16 mouse cellular contexts compared by ENCODE assay signal in the genomic region with DNA sequence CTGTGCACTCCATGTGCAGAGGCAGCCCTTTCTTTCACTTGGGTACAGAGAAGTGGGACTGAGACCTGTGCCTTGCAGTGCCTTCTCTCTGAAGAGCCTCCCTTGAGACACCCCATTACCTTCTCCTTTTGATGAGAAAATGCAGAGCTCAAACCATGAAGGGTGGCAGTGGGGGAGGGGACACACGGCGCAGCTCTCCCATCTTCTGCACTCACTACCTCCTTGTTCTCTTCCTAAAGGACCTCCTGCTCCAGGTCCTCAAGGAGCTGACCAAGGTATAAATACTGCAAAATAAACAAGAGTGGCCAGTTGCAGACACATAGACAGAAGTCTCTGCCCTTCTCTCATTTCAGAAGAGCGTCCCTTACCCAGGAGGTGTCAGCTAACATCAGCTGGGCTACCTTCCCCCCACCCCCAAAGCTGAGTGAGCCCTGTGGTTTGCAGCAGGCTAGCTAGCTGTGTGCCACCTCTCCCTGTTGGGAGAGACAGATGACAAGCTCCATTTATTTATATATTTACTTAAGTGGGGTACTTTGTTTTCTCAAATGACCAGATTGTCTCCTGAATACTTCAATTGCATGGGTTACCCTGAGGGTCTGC.
DNase-seq lines count a peak whose midpoint lies in the region; TF ChIP-seq lines count a peak whose summit lies in the region.
"Had no signal": no experiment of that assay in that cellular context is flagged by ENCODE, and none has a peak within 500 bp of the region (broad histone marks: within the 10 kb centered on the region; RNA-seq: fewer than 3 reads in every experiment).

No protein-coding gene starts in this region.

- 34% methylated on average over 3 of the region's 3 CpGs for WGBS in spleen, adult 2 months

- intact Hi-C loops in gastrocnemius, postnatal 36 days (cut with DNase I), result loop anchor here (5.0 kb wide), 1 partner anchor 41 kb away; no protein-coding TSS in a partner anchor

- DNase-seq in gastrocnemius, adult 8-10 months (ENCODE audit: low spot score in 2 of 2), result peak; percentile 43 to 57
- no peak for DNase-seq in gastrocnemius, postnatal 36 days
- peak in 1 of 2 experiments; percentile 21 for DNase-seq in spleen, adult 2 months (ENCODE audit: low read depth in 1 of 2, low spot score in 2 of 2)
- no peak for DNase-seq in spleen, adult 12 weeks (ENCODE audit: low spot score)
- peak; percentile 90 for DNase-seq in skeletal muscle tissue, adult 2 months (ENCODE audit: low read depth, low spot score)
- DNase-seq in thymus, postnatal 36 days, result peak; percentile 35 to 49
- no peak for DNase-seq in ovary, adult 18-20 months (ENCODE audit: low spot score)
- no peak for DNase-seq in embryo, embryonic 10.5 days (ENCODE audit: low spot score)
- DNase-seq: adrenal gland, postnatal 25 days; forebrain, postnatal 0 days; layer of hippocampus, adult 9-11 months; liver, embryonic 13.5 days; lung, embryonic 14.5 days had no signal

- no peak overlapping the region for H3K4me3 ChIP-seq in spleen, adult 2 months (ENCODE audit: extremely low read depth, insufficient read depth, insufficient read length)
- H3K4me3 ChIP-seq: heart, embryonic 15.5 days; liver, embryonic 13.5 days; midbrain, embryonic 12.5 days had no signal

- TF ChIP-seq CTCF in spleen, adult 2 months (IDR thresholded peaks at IDR 0.05; ENCODE audit: extremely low read depth, insufficient read depth, insufficient read length, insufficient replicate concordance), result no peak

- H3K27me3 ChIP-seq in spleen, adult 2 months (ENCODE audit: control insufficient read depth, insufficient read depth, low read length), result no peaks in the 10 kb centered on the region
- H3K27me3 ChIP-seq: heart, embryonic 15.5 days; liver, embryonic 13.5 days; midbrain, embryonic 12.5 days had no signal

- peaks cover 4% of the 10 kb centered on the region for H3K36me3 ChIP-seq in spleen, adult 2 months (ENCODE audit: control insufficient read depth, insufficient read depth, low read length)
- H3K36me3 ChIP-seq: midbrain, embryonic 12.5 days had no signal

- no peak for TF ChIP-seq POLR2A in spleen, adult 2 months (IDR thresholded peaks at IDR 0.05; ENCODE audit: low read depth, low read length)

- peaks cover 18% of the 10 kb centered on the region for H3K4me1 ChIP-seq in spleen, adult 2 months (ENCODE audit: control insufficient read depth, insufficient read depth, insufficient read length)
- H3K4me1 ChIP-seq: midbrain, embryonic 12.5 days had no signal

- peak overlapping the region; percentile 26; the same call in 1 of the 2 replicates for H3K27ac ChIP-seq in spleen, adult 2 months (ENCODE audit: insufficient read depth, low read length)
- H3K27ac ChIP-seq: heart, embryonic 15.5 days; hindbrain, embryonic 14.5 days; liver, embryonic 13.5 days; midbrain, embryonic 12.5 days had no signal

Comparison
In these comparisons a context has a peak if more than half of its experiments do, and no peak if none do; other contexts are left out.
1. DNase-seq: peak in gastrocnemius, adult 8-10 months (2 of 2), skeletal muscle tissue, adult 2 months (single experiment) and thymus, postnatal 36 days (2 of 2); none in gastrocnemius, postnatal 36 days (0 of 2), spleen, adult 12 weeks (single experiment), ovary, adult 18-20 months (single experiment) and embryo, embryonic 10.5 days (single experiment).